In genomic region chr7:100465248-100465647, GRCm38 (mm10) we compare ENCODE assay signal across 9 mouse cellular contexts. TPM values are rescaled to one million over a fixed set of nuclear protein-coding genes. Genes with fewer than 3 reads are reported as not detected.
DNase-seq lines count a peak whose midpoint lies in the region; ATAC-seq lines count a peak whose summit lies in the region.
"Had no signal": no experiment of that assay in that cellular context is flagged by ENCODE, and none has a peak within 500 bp of the region (broad histone marks: within the 10 kb centered on the region; RNA-seq: fewer than 3 reads in every experiment).

No protein-coding gene starts in this region.

- WGBS in hindbrain, embryonic 12.5 days: 88% methylated on average over 4 of the region's 4 CpGs
- 82% methylated on average over 4 of the region's 4 CpGs for WGBS in hindbrain, embryonic 11.5 days
- WGBS in embryonic facial prominence, embryonic 14.5 days: 75% methylated on average over 4 of the region's 4 CpGs
- 72% methylated on average over 4 of the region's 4 CpGs for WGBS in kidney, embryonic 15.5 days

- H3K27ac ChIP-seq in hindbrain, embryonic 12.5 days: peak overlapping the region; percentile 12; the same call in 1 of the 2 replicates
- no peak overlapping the region for H3K27ac ChIP-seq in hindbrain, embryonic 11.5 days (ENCODE audit: low read depth, low read length)
- peak overlapping the region; percentile 59 for H3K27ac ChIP-seq in embryonic facial prominence, embryonic 14.5 days (replicated peaks; ENCODE audit: low read depth, low read length)
- H3K27ac ChIP-seq in kidney, embryonic 15.5 days: peak overlapping the region; percentile 69

- H3K4me1 ChIP-seq in hindbrain, embryonic 12.5 days: no peaks in the 10 kb centered on the region
- no peaks in the 10 kb centered on the region for H3K4me1 ChIP-seq in hindbrain, embryonic 11.5 days (replicated peaks; ENCODE audit: control insufficient read depth, insufficient read depth, low read length)
- H3K4me1 ChIP-seq in embryonic facial prominence, embryonic 14.5 days (ENCODE audit: control insufficient read depth, insufficient read depth, low read length): no peaks in the 10 kb centered on the region
- peaks cover 21% of the 10 kb centered on the region for H3K4me1 ChIP-seq in kidney, embryonic 15.5 days

- H3K4me3 ChIP-seq in hindbrain, embryonic 12.5 days: no peak overlapping the region
- H3K4me3 ChIP-seq in hindbrain, embryonic 11.5 days (ENCODE audit: low read depth, low read length): no peak overlapping the region
- no peak overlapping the region for H3K4me3 ChIP-seq in embryonic facial prominence, embryonic 14.5 days (ENCODE audit: low read depth, low read length)
- H3K4me3 ChIP-seq in kidney, embryonic 15.5 days (replicated peaks): no peak overlapping the region

- no peak overlapping the region for H3K4me2 ChIP-seq in hindbrain, embryonic 12.5 days (replicated peaks)
- H3K4me2 ChIP-seq in hindbrain, embryonic 11.5 days (replicated peaks; ENCODE audit: low read depth, low read length): no peak overlapping the region
- H3K4me2 ChIP-seq in embryonic facial prominence, embryonic 14.5 days (ENCODE audit: low read depth, low read length): 0 out of 2 replicates have a peak overlapping the region, but pooled peaks have one; percentile 5
- H3K4me2 ChIP-seq in kidney, embryonic 15.5 days: 0 out of 2 replicates have a peak overlapping the region, but pooled peaks have one; percentile 15

- ATAC-seq in hindbrain, embryonic 12.5 days (ENCODE audit: low FRiP score): no peak
- no peak for ATAC-seq in hindbrain, embryonic 11.5 days (ENCODE audit: low FRiP score)
- peak; percentile 64 for ATAC-seq in embryonic facial prominence, embryonic 14.5 days (ENCODE audit: low read depth)
- peak; percentile 70 for ATAC-seq in kidney, embryonic 15.5 days (replicated peaks; ENCODE audit: low FRiP score)
- no peak for ATAC-seq in megakaryocyte progenitor cell, adult 5-6 weeks (replicated peaks; ENCODE audit: poor library complexity)

- no peaks in the 10 kb centered on the region for H3K27me3 ChIP-seq in hindbrain, embryonic 12.5 days
- no peaks in the 10 kb centered on the region for H3K27me3 ChIP-seq in hindbrain, embryonic 11.5 days (ENCODE audit: control insufficient read depth, insufficient read depth, low read length)
- H3K27me3 ChIP-seq in embryonic facial prominence, embryonic 14.5 days (replicated peaks; ENCODE audit: control insufficient read depth, insufficient read depth, low read length): no peaks in the 10 kb centered on the region
- H3K27me3 ChIP-seq in kidney, embryonic 15.5 days: no peaks in the 10 kb centered on the region

- DNase-seq in hindbrain, embryonic 11.5 days (ENCODE audit: low spot score): no peak
- peak; percentile 29 for DNase-seq in embryonic facial prominence, embryonic 14.5 days (ENCODE audit: low spot score)
- DNase-seq in lung, postnatal 10 days: peak; percentile 33
- DNase-seq in adrenal gland, postnatal 4 days (ENCODE audit: low spot score in 2 of 2): no peak
- no peak for DNase-seq in left cerebral cortex, postnatal 10 days (ENCODE audit: extremely low spot score in 1 of 2, low spot score in 2 of 2)

- peaks cover 67% of the 10 kb centered on the region for H3K36me3 ChIP-seq in hindbrain, embryonic 12.5 days
- H3K36me3 ChIP-seq in hindbrain, embryonic 11.5 days (ENCODE audit: control insufficient read depth, insufficient read depth, low read length): no peaks in the 10 kb centered on the region
- H3K36me3 ChIP-seq in embryonic facial prominence, embryonic 14.5 days (ENCODE audit: control insufficient read depth, insufficient read depth, low read length): peaks cover 40% of the 10 kb centered on the region
- peaks cover 48% of the 10 kb centered on the region for H3K36me3 ChIP-seq in kidney, embryonic 15.5 days

- H3K9ac ChIP-seq in hindbrain, embryonic 12.5 days: peak overlapping the region; percentile 27; the same call in 1 of the 2 replicates
- H3K9ac ChIP-seq in hindbrain, embryonic 11.5 days (ENCODE audit: low read depth, low read length): no peak overlapping the region
- no peak overlapping the region for H3K9ac ChIP-seq in embryonic facial prominence, embryonic 14.5 days (ENCODE audit: low read depth, low read length)
- H3K9ac ChIP-seq in kidney, embryonic 15.5 days: no peak overlapping the region

- intact Hi-C loops in left cerebral cortex, postnatal 10 days (cut with DNase I): no loop called here

- no peaks in the 10 kb centered on the region for H3K9me3 ChIP-seq in hindbrain, embryonic 12.5 days (replicated peaks)
- H3K9me3 ChIP-seq in hindbrain, embryonic 11.5 days (ENCODE audit: control insufficient read depth, low read length): no peaks in the 10 kb centered on the region
- no peaks in the 10 kb centered on the region for H3K9me3 ChIP-seq in embryonic facial prominence, embryonic 14.5 days (ENCODE audit: control insufficient read depth, low read length)
- no peaks in the 10 kb centered on the region for H3K9me3 ChIP-seq in kidney, embryonic 15.5 days (replicated peaks)

RNA-seq across cellular contexts. Expression of gene Ucp3, which starts 7.5 kb away (rescaled TPM):
- polyA plus RNA-seq in hindbrain, embryonic 12.5 days (2016; fragmentation: Nextera tagmentation; extraction: Ambion mirVana): not detected in 2 replicates
- not detected in 2 replicates for polyA plus RNA-seq in hindbrain, embryonic 11.5 days (2014; fragmentation: Nextera tagmentation; extraction: Ambion mirVana)
- 0.20 and 0.24 TPM in 2 replicates for polyA plus RNA-seq in embryonic facial prominence, embryonic 14.5 days (2014; fragmentation: Nextera tagmentation; extraction: Ambion mirVana)
- polyA plus RNA-seq in kidney, embryonic 15.5 days (2015; fragmentation: Nextera tagmentation; extraction: Ambion mirVana): 0.12 and 0.17 TPM in 2 replicates
- 0.15 TPM in 1 of 2 replicates, not detected in the other for total RNA-seq in megakaryocyte progenitor cell, adult 5-6 weeks (2015)
- not detected in 2 replicates for total RNA-seq in megakaryocyte progenitor cell, adult 5-6 weeks (2017)
- 1 to 10 TPM; 2.7 to 3.6 TPM for total RNA-seq in adrenal gland, postnatal 4 days (2021)
- total RNA-seq in left cerebral cortex, postnatal 10 days (2021): under 1 TPM; 0.69 to 0.79 TPM

RNA-seq across cellular contexts. Expression of gene Ucp2, which starts 27.9 kb away (rescaled TPM):
- polyA plus RNA-seq in hindbrain, embryonic 12.5 days (2016; fragmentation: Nextera tagmentation; extraction: Ambion mirVana): 123 and 130 TPM in 2 replicates
- polyA plus RNA-seq in hindbrain, embryonic 11.5 days (2014; fragmentation: Nextera tagmentation; extraction: Ambion mirVana): 97.7 and 99.6 TPM in 2 replicates
- polyA plus RNA-seq in embryonic facial prominence, embryonic 14.5 days (2014; fragmentation: Nextera tagmentation; extraction: Ambion mirVana): 152 and 172 TPM in 2 replicates
- 191 and 221 TPM in 2 replicates for polyA plus RNA-seq in kidney, embryonic 15.5 days (2015; fragmentation: Nextera tagmentation; extraction: Ambion mirVana)
- 208 and 232 TPM in 2 replicates for total RNA-seq in megakaryocyte progenitor cell, adult 5-6 weeks (2015)
- total RNA-seq in megakaryocyte progenitor cell, adult 5-6 weeks (2017): 90.4 and 97.3 TPM in 2 replicates
- total RNA-seq in adrenal gland, postnatal 4 days (2021): 100 to 1,000 TPM; 344 to 355 TPM
- 10 to 100 TPM; 57.7 to 80.5 TPM for total RNA-seq in left cerebral cortex, postnatal 10 days (2021)

RNA-seq across cellular contexts. Expression of gene Dnajb13, which starts 49.5 kb away (rescaled TPM):
- 5.0 and 8.2 TPM in 2 replicates for polyA plus RNA-seq in hindbrain, embryonic 12.5 days (2016; fragmentation: Nextera tagmentation; extraction: Ambion mirVana)
- polyA plus RNA-seq in hindbrain, embryonic 11.5 days (2014; fragmentation: Nextera tagmentation; extraction: Ambion mirVana): 7.1 and 7.8 TPM in 2 replicates
- 3.0 and 4.7 TPM in 2 replicates for polyA plus RNA-seq in embryonic facial prominence, embryonic 14.5 days (2014; fragmentation: Nextera tagmentation; extraction: Ambion mirVana)
- polyA plus RNA-seq in kidney, embryonic 15.5 days (2015; fragmentation: Nextera tagmentation; extraction: Ambion mirVana): 0.40 and 0.42 TPM in 2 replicates
- total RNA-seq in megakaryocyte progenitor cell, adult 5-6 weeks (2015): not detected in 2 replicates
- total RNA-seq in megakaryocyte progenitor cell, adult 5-6 weeks (2017): 0.17 TPM in 1 of 2 replicates, not detected in the other
- under 1 TPM in 1 of 2 experiments, not detected in 1; 0.23 TPM for total RNA-seq in adrenal gland, postnatal 4 days (2021)
- under 1 TPM; 0.47 to 0.54 TPM for total RNA-seq in left cerebral cortex, postnatal 10 days (2021)
- total RNA-seq: heart, postnatal 10 days had no signal

Comparison
In these comparisons a context has a peak if more than half of its experiments do, and no peak if none do; other contexts are left out.
1. ATAC-seq: peak in embryonic facial prominence, embryonic 14.5 days (single experiment) and kidney, embryonic 15.5 days (single experiment); none in hindbrain, embryonic 12.5 days (single experiment), hindbrain, embryonic 11.5 days (single experiment) and megakaryocyte progenitor cell, adult 5-6 weeks (single experiment).
2. H3K4me2 ChIP-seq: peak in embryonic facial prominence, embryonic 14.5 days (single experiment) and kidney, embryonic 15.5 days (single experiment); none in hindbrain, embryonic 12.5 days (single experiment) and hindbrain, embryonic 11.5 days (single experiment).
3. DNase-seq: peak in embryonic facial prominence, embryonic 14.5 days (single experiment) and lung, postnatal 10 days (single experiment); none in hindbrain, embryonic 11.5 days (single experiment), adrenal gland, postnatal 4 days (0 of 2) and left cerebral cortex, postnatal 10 days (0 of 2).